Mouse (Mus musculus) stomach, postnatal 0 days (tissue): ENCODE data around the gene Gm10382. TPM values are rescaled to one million over a fixed set of nuclear protein-coding genes. Genes with fewer than 3 reads are reported as not detected.
"Not testable (repeated sequence)": the region's sequence is repeated elsewhere in the genome, so short reads cannot be mapped to it uniquely, and the experiment has no call there.

ENCODE experiments used
- ATAC-seq: fragments of 200-750 bp; cut with Nextera tagmentation; 2 replicates; pipeline ENCODE4 v1.8.0; 2017; ENCODE audit not compliant: low FRiP score, low TSS enrichment
- DNase-seq: peaks from one replicate; pipeline ENCODE4 v3.0.0-alpha.2; 2016; ENCODE audit warnings: low spot score
- H3K27ac ChIP-seq: fragments of 300-500 bp; sonication (generic); replicated peaks from 2 replicates; pipeline ENCODE4 v1.5.1; 2014; ENCODE audit warnings: mild to moderate bottlenecking, control low read depth
- H3K27me3 ChIP-seq: fragments of 300-500 bp; sonication (generic); 2 replicates; pipeline ENCODE4 v1.6.1; 2014; ENCODE audit warnings: low read length; ENCODE audit not compliant: control insufficient read depth, insufficient read depth
- H3K36me3 ChIP-seq: fragments of 300-500 bp; sonication (generic); 2 replicates; pipeline ENCODE4 v1.6.1; 2014; ENCODE audit warnings: low read length, mixed read lengths; ENCODE audit not compliant: control insufficient read depth, insufficient read depth
- H3K4me1 ChIP-seq: fragments of 300-500 bp; sonication (generic); replicated peaks from 2 replicates; pipeline ENCODE4 v1.6.1; 2014; ENCODE audit warnings: antibody characterized with exemption; ENCODE audit not compliant: control insufficient read depth, insufficient read depth
- H3K4me2 ChIP-seq: fragments of 300-500 bp; sonication (generic); replicated peaks from 2 replicates; pipeline ENCODE4 v1.6.1; 2014; ENCODE audit warnings: low read depth, mild to moderate bottlenecking, control low read depth, moderate library complexity
- H3K4me3 ChIP-seq: fragments of 300-500 bp; sonication (generic); 2 replicates; pipeline ENCODE4 v1.5.1; 2014; ENCODE audit warnings: low read depth, low read length, control low read depth
- H3K9ac ChIP-seq: fragments of 300-500 bp; sonication (generic); 2 replicates; pipeline ENCODE4 v1.6.1; 2014; ENCODE audit warnings: mild to moderate bottlenecking, low read length, control low read depth, mixed read lengths
- H3K9me3 ChIP-seq: fragments of 300-500 bp; sonication (generic); 2 replicates; pipeline ENCODE4 v1.6.1; 2016; ENCODE audit warnings: low read length; ENCODE audit not compliant: control insufficient read depth
- CTCF ChIP-seq: IDR thresholded peaks from 2 replicates; pipeline ENCODE4 v1.5.1; 2016; ENCODE audit warnings: antibody characterized with exemption, low read depth, mild to moderate bottlenecking, moderate library complexity
- EP300 ChIP-seq: optimal IDR thresholded peaks from 2 replicates; pipeline ENCODE3; 2016; ENCODE audit warnings: antibody characterized with exemption
- WGBS: fragments of 180-500 bp; shearing (Covaris S2); extraction: QIAGEN DNeasy Blood & Tissue Kit; methylation state at CpG from one replicate; pipeline ENCODE4 v1.1.7; 2014; 5-methylcytosine and 5-hydroxymethylcytosine counted together
- polyA plus RNA-seq: library from polyadenylated mRNA; unstranded; fragments of >200 nt; fragmentation: Nextera tagmentation; extraction: Ambion mirVana; gene quantifications from 2 replicates; pipeline ENCODE4 v1.2.1, GENCODE M21; 2015

The Gm10382 gene
- polyA plus RNA-seq, 1 experiment from 2014 or later, result 0.51 TPM

GRCm38 (mm10) chr5:125383637-125384420 lies 5.3 kb upstream of the Gm10382 start:
- no peak overlapping the region for H3K4me2 ChIP-seq
- H3K9ac ChIP-seq, result no peak overlapping the region
- no peak for DNase-seq
- no peak overlapping the region for H3K4me3 ChIP-seq
- no peaks in the 10 kb centered on the region for H3K27me3 ChIP-seq
- no peaks in the 10 kb centered on the region for H3K9me3 ChIP-seq
- TF ChIP-seq CTCF, result no peak
- no peak for TF ChIP-seq EP300
- H3K4me1 ChIP-seq, result no peaks in the 10 kb centered on the region
- H3K27ac ChIP-seq, result no peak overlapping the region
- 63% methylated on average over 3 of the region's 3 CpGs for WGBS
- peaks cover 7% of the 10 kb centered on the region for H3K36me3 ChIP-seq
- peak; percentile 4; the same call in 1 of the 2 replicates for ATAC-seq

DNA sequence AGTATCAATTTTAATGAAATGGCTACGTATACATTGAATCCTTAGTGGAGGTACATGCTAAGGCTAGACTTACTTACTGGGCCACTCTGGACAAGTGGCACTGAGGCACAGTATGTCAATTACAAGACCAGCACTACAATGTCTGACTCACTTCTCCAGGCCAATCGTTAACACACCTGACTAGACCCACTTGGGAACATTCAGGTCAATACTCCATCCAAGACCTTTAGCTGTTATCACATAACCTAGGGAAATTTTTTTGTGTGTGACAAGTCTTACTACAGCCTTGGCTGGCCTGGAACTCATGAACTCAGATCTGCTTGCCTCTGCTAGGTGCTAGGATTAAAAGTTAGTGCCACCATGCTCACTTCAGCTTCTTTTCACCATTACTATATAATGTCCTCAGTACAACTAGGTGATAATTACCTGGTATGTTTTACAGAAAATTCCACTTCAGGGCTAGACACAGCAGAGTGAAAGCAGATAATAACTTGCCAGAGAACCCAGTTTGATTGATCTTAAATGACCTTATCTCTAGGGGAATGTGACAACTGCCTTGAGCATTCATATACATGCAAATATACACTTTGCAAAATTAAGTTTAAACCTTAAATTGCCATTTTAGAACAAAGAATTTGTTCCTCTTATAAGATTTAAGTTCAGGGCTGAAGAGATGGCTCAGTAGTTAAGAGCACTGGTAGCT lies 4.5 kb upstream of the Gm10382 start:
- no peaks in the 10 kb centered on the region for H3K9me3 ChIP-seq
- 64% methylated on average over 2 of the region's 2 CpGs for WGBS
- no peaks in the 10 kb centered on the region for H3K4me1 ChIP-seq
- no peak overlapping the region for H3K4me3 ChIP-seq
- H3K4me2 ChIP-seq, result no peak overlapping the region
- DNase-seq (peak; percentile 31), ATAC-seq (peak; percentile 38; the same call in 1 of the 2 replicates)
- H3K36me3 ChIP-seq, result peaks cover 7% of the 10 kb centered on the region
- no peak overlapping the region for H3K27ac ChIP-seq
- TF ChIP-seq CTCF (no peak), EP300 (no peak)
- no peaks in the 10 kb centered on the region for H3K27me3 ChIP-seq
- no peak overlapping the region for H3K9ac ChIP-seq

- ATAC-seq (no peak), DNase-seq (no peak)
- Histone ChIP-seq H3K9me3 (no peaks in the 10 kb centered on the region), H3K4me2 (peak overlapping the region; percentile 36), H3K9ac (no peak overlapping the region), H3K27me3 (no peaks in the 10 kb centered on the region), H3K27ac (no peak overlapping the region), H3K4me3 (peak overlapping the region; percentile 6; the same call in 1 of the 2 replicates), H3K4me1 (0 out of 2 replicates have a peak, but pooled peaks cover under 1% of the 10 kb centered on the region), H3K36me3 (peaks cover 7% of the 10 kb centered on the region)
- WGBS, result 56% methylated on average over 8 of the region's 8 CpGs
- TF ChIP-seq EP300, result no peak
- TF ChIP-seq CTCF, result peak; percentile 12; the same call in 1 of the 2 replicates
Measured at GRCm38 (mm10) chr5:125385215-125385940, 3.7 kb upstream of the Gm10382 start.

- H3K9ac ChIP-seq, DNase-seq, H3K4me3 ChIP-seq, ATAC-seq, H3K36me3 ChIP-seq, H3K27me3 ChIP-seq, H3K9me3 ChIP-seq, H3K4me1 ChIP-seq, H3K27ac ChIP-seq, H3K4me2 ChIP-seq: not testable (repeated sequence)
- 81% methylated on average over 4 of the region's 6 CpGs for WGBS
Measured at GRCm38 (mm10) chr5:125387295-125387694, 1.8 kb upstream of the Gm10382 start.

GRCm38 (mm10) chr5:125388358-125389092 lies 597 bp upstream of the Gm10382 start:
- WGBS, result 11% methylated on average over 13 of the region's 13 CpGs
- H3K36me3 ChIP-seq, result peaks cover 7% of the 10 kb centered on the region
- H3K4me2 ChIP-seq, result peak overlapping the region; percentile 89
- peak overlapping the region; percentile 96 for H3K27ac ChIP-seq
- peak overlapping the region; percentile 100 for H3K4me3 ChIP-seq
- no peak for TF ChIP-seq EP300
- no peak for TF ChIP-seq CTCF
- H3K4me1 ChIP-seq, result peaks cover 6% of the 10 kb centered on the region; the same call in 1 of the 2 replicates
- ATAC-seq (no peak), DNase-seq (no peak)
- H3K9ac ChIP-seq, result peak overlapping the region; percentile 100
- no peaks in the 10 kb centered on the region for H3K27me3 ChIP-seq
- H3K9me3 ChIP-seq, result no peaks in the 10 kb centered on the region
